Mouse (Mus musculus) inflammation-experienced regulatory T-cells, adult 6 months (primary cell): ENCODE data around the gene Ism2. TPM values are rescaled to one million over a fixed set of nuclear protein-coding genes. Genes with fewer than 3 reads are reported as not detected.

ENCODE experiments used
- ATAC-seq: one replicate; pipeline ENCODE4 v1.8.0; 2017
- polyA plus RNA-seq, 3 experiments: library from polyadenylated mRNA; unstranded; fragments of 100-300 nt; shearing (Covaris generic); gene quantifications; one replicate each; pipeline ENCODE4 v1.2.1; 2017

Gene Ism2
- polyA plus RNA-seq, 3 experiments from 2014 or later: not detected

GRCm38 (mm10) chr12:87229633-87230032, 69.9 kb downstream of the Ism2 start:
- ATAC-seq: no peak

Other genes starting within 250 kb of the Ism2 start
- gene Ngb, start 197.2 kb downstream of the Ism2 start, polyA plus RNA-seq: not detected
- 10 to 100 TPM; 10.5 to 21.8 (median 13.0) TPM for gene Gstz1, start 152.5 kb downstream of the Ism2 start, polyA plus RNA-seq
- 1 to 10 TPM in 2 of 3 experiments, under 1 TPM in 1; 0.69 to 1.1 (median 1.1) TPM for gene Pomt2, start 151.7 kb downstream of the Ism2 start, polyA plus RNA-seq
- 1 to 10 TPM; 1.9 to 4.5 (median 1.9) TPM for gene Samd15, start 100.0 kb downstream of the Ism2 start, polyA plus RNA-seq
- gene Tmed8, start 99.3 kb downstream of the Ism2 start, polyA plus RNA-seq: 1 to 10 TPM; 3.5 to 4.4 (median 3.5) TPM
- 1 to 10 TPM in 1 of 3 experiments, under 1 TPM in 2; 0.72 to 1.1 (median 0.85) TPM for gene Noxred1, start 61.0 kb downstream of the Ism2 start, polyA plus RNA-seq
- gene Vipas39, start 33.4 kb downstream of the Ism2 start, polyA plus RNA-seq: 10 to 100 TPM; 31.3 to 41.3 (median 38.9) TPM
- 100 to 1,000 TPM; 117 to 133 (median 126) TPM for gene Ahsa1, start 33.2 kb downstream of the Ism2 start, polyA plus RNA-seq
- 10 to 100 TPM; 69.9 to 85.2 (median 72.4) TPM for gene Sptlc2, start 88.7 kb upstream of the Ism2 start, polyA plus RNA-seq
- gene Slirp, start 144.2 kb upstream of the Ism2 start, polyA plus RNA-seq: 100 to 1,000 TPM in 2 of 3 experiments, 10 to 100 TPM in 1; 83.7 to 126 (median 118) TPM
- gene Alkbh1, start 144.3 kb upstream of the Ism2 start, polyA plus RNA-seq: 10 to 100 TPM; 44.0 to 72.1 (median 63.5) TPM
- 100 to 1,000 TPM; 207 to 236 (median 223) TPM for gene Snw1, start 172.6 kb upstream of the Ism2 start, polyA plus RNA-seq
- gene Gm5788, start 195.0 kb upstream of the Ism2 start, polyA plus RNA-seq: not detected
- not detected for gene Gm8300, start 214.6 kb upstream of the Ism2 start, polyA plus RNA-seq